Mouse (Mus musculus) lung, adult 2 months (tissue): ENCODE measurements at regions not wholly inside any gene's neighbourhood (a gene's known extent, or its start where the extent isn't known, plus 50 kb on each side); places are given as distances from the start of the nearest gene placed in this dataset.

Experiments used
- DNase-seq: peaks from one replicate; pipeline ENCODE4 v3.0.0; 2022
- H3K4me1 ChIP-seq: fragments of 200-500 bp; 2 replicates; pipeline ENCODE4 v1.6.1; 2011; ENCODE audit warnings: low read length; ENCODE audit not compliant: control insufficient read depth, insufficient read depth
- H3K4me3 ChIP-seq: fragments of 200-500 bp; replicated peaks from 2 replicates; pipeline ENCODE3; 2011; ENCODE audit warnings: low read depth, mild to moderate bottlenecking, control low read depth, low read length; ENCODE audit errors: extremely low read depth
- CTCF ChIP-seq: fragments of 200-500 bp; IDR thresholded peaks from 2 replicates; pipeline ENCODE4 v1.5.1; 2011; ENCODE audit warnings: mild to moderate bottlenecking, low read length, control low read depth; ENCODE audit not compliant: insufficient read depth
- POLR2A ChIP-seq: fragments of 200-500 bp; IDR thresholded peaks from 2 replicates; pipeline ENCODE4 v1.6.1; 2011; ENCODE audit warnings: low read depth, mild to moderate bottlenecking, control low read depth, low read length, borderline replicate concordance; ENCODE audit errors: extremely low read depth
- WGBS: fragments of 180-500 bp; shearing (Covaris S2); methylation state at CpG from one replicate; pipeline ENCODE4 v1.1.7; 2018; 5-methylcytosine and 5-hydroxymethylcytosine counted together

DNA sequence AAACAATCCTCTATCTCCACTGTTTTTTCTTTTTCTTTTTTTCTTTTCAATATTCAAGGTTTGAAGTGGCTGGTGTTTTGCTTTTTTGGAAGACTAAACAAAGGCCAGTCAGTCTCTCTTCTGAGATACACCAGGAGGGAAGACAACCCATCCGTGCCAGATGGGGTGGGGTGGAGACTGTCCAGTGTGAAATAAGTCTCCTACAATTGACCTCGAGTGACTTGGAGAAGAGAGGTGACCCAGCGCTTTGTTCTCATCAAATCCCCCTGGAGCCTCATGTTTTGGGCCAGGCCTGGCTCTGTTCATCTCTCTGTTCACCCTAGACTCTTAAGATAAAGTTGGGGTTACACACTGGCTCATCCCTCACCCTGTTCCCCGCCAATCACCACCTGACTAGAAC lies 169.2 kb upstream of the Tbca start:
- WGBS: 77% methylated on average over 4 of the region's 4 CpGs
- Histone ChIP-seq H3K4me3 (no peak overlapping the region), H3K4me1 (no peaks in the 10 kb centered on the region)
- TF ChIP-seq POLR2A: no peak
- TF ChIP-seq CTCF: no peak
- DNase-seq: no peak

DNA sequence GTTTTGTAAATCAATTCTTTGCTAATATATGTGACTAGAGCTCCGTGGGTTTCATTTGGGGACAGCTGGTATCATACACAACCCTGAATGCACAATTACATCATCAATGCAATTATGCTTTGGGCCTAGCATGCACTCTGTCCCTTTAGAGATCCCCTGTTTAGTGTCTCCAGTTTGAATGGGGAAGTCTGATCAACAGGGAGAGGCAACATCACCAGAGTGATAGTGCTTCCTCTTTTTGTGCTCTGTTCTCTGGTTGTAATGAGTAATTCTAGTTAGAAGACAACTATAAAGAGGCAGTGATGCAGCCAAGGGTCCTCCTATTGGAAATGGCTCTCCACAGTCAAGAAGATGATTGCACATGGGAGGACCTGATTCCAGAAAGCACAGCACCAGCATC lies 158.7 kb upstream of the Tbca start:
- 80% methylated on average over 1 of the region's 1 CpGs for WGBS
- no peak overlapping the region for H3K4me3 ChIP-seq
- no peak for TF ChIP-seq POLR2A
- no peak for TF ChIP-seq CTCF
- DNase-seq: no peak
- H3K4me1 ChIP-seq: no peaks in the 10 kb centered on the region

- WGBS: 92% methylated on average over 6 of the region's 6 CpGs
- Histone ChIP-seq H3K4me1 (no peaks in the 10 kb centered on the region), H3K4me3 (no peak overlapping the region)
- TF ChIP-seq POLR2A: no peak
- no peak for TF ChIP-seq CTCF
- no peak for DNase-seq
Measured at GRCm38 (mm10) chr13:94630685-94631084, 158.0 kb upstream of the Tbca start.

- Histone ChIP-seq H3K4me1 (no peaks in the 10 kb centered on the region), H3K4me3 (no peak overlapping the region)
- TF ChIP-seq POLR2A: no peak
- no peak for TF ChIP-seq CTCF
- no peak for DNase-seq
- 48% methylated on average over 5 of the region's 5 CpGs for WGBS
Measured at GRCm38 (mm10) chr13:94632730-94633129, 156.0 kb upstream of the Tbca start.

DNA sequence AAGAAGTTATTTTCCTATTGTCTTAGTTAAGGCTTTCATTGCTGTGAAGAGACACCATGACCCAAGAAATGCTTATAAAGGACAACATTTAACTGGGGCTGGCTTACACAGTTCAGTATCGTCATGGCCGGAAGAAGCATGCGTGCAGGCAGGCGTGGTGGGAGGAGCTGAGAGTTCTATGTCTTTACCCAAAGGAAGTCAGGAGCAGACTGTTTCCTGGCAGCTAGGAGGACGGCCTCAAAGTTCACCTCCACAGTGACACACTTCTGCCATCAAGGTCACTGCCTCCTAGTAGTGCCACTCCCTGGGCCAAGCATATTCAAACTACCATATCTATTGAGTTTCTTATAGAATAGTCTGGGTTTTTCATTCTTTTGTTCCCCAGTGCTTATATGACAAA lies 148.4 kb upstream of the Tbca start:
- Histone ChIP-seq H3K4me3 (no peak overlapping the region), H3K4me1 (no peaks in the 10 kb centered on the region)
- TF ChIP-seq POLR2A (no peak), CTCF (no peak)
- no peak for DNase-seq
- WGBS: 68% methylated on average over 5 of the region's 5 CpGs

- Histone ChIP-seq H3K4me1 (no peaks in the 10 kb centered on the region), H3K4me3 (no peak overlapping the region)
- no peak for DNase-seq
- TF ChIP-seq CTCF: no peak
- no peak for TF ChIP-seq POLR2A
- WGBS: 74% methylated on average over 19 of the region's 19 CpGs
Measured at GRCm38 (mm10) chr13:94645241-94646206, 143.2 kb upstream of the Tbca start.

DNA sequence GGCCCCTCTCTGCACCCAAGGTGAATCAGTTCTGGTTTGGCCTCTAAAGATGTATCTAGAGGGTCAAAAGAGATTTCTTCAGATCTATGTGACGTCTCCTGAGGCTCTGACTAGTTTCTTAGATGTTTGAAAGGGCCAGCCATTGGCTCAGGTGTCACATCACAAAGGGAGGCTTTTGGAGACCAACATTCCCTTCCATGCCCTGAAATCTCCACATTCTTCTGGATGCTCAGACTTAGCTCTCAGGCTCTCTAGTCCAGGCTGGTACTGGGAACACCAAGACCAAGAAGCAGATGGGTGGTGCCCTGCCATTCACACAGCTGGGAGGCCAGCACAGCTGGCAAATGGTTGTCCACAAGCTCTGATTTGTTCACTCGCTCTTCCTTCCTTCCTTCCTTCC lies 142.4 kb upstream of the Tbca start:
- Histone ChIP-seq H3K4me1 (no peaks in the 10 kb centered on the region), H3K4me3 (no peak overlapping the region)
- WGBS: 68% methylated on average over 2 of the region's 2 CpGs
- DNase-seq: no peak
- TF ChIP-seq POLR2A: no peak
- no peak for TF ChIP-seq CTCF

DNA sequence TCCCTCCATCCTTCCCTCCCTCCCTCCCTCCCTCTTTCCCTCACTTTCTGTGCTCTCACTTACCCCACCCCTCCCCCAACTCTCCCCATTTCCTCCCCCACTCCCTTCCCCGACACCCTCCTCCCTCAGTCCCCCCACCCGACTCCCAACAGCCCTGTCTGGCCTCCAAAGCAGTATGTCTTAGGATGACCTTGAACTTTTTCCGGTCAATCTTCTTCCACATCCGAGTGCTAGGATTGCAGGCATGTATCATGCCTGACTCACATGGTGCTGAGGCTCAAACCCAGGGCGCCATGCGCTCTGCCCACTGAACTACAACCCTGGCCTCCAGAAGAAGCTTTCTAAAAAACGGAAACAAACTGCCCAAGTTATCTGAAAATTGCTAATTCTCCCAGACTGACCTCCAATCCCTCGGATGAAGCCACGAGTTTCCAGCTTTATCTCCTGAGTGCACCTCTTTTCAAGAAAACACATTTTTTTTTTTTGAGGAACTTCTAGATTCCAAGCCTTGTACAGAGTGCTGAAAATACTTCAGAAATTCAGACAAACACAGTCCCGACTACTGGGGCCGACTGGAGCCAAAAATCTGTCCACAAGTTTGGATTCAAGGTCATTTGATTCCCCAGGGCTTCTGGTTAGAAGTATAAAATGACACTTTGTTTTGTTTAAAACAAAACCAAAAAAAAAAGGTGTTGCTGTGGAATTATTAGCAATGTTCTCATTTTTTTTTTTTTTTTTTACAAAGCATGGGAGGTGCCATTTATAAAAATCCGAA lies 141.7 kb upstream of the Tbca start:
- TF ChIP-seq CTCF (no peak), POLR2A (no peak)
- Histone ChIP-seq H3K4me3 (no peak overlapping the region), H3K4me1 (no peaks in the 10 kb centered on the region)
- no peak for DNase-seq
- 50% methylated on average over 12 of the region's 12 CpGs for WGBS

DNA sequence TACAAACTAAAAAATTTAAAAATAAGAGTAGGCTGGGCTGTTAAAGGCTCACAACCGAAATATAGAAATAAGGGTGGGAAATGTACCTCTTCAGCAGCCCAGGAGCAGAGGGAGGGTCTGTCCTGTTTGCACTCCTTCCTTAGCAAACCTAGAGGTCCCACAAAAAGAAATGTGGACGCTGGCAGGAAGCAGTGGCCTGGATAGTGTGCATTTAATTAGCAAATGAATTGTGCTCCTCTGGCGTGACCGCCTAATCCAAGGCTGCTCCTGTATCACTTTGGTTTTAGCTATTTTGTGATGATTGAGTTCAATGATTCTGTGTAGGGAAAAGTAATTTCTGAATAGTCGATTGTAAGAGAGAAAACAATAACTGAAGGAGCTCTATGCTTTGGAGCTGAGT lies 141.1 kb upstream of the Tbca start:
- DNase-seq: no peak
- no peak for TF ChIP-seq CTCF
- TF ChIP-seq POLR2A: no peak
- WGBS: 60% methylated on average over 5 of the region's 5 CpGs
- Histone ChIP-seq H3K4me1 (no peaks in the 10 kb centered on the region), H3K4me3 (no peak overlapping the region)
